Mouse (Mus musculus) monocyte, adult 5-6 weeks (primary cell): ENCODE data around the gene Gm11397. TPM values are rescaled to one million over a fixed set of nuclear protein-coding genes. Genes with fewer than 3 reads are reported as not detected.
"Not testable (repeated sequence)": the region's sequence is repeated elsewhere in the genome, so short reads cannot be mapped to it uniquely, and the experiment has no call there.

Experiments used
- ATAC-seq: fragments of 153-309, 156-312 bp; replicated peaks from 2 replicates; pipeline ENCODE4 v1.8.0; 2017; ENCODE audit warnings: mild to moderate bottlenecking; ENCODE audit not compliant: low TSS enrichment, insufficient number of reproducible peaks, severe bottlenecking, poor library complexity, low FRiP score
- total RNA-seq: library from RNA; stranded (forward); fragments of 200-1000, 200-491, 200-594 nt; gene quantifications from 3 replicates; pipeline ENCODE4 v1.2.3, GENCODE M21; 2017

Gene Gm11397
- total RNA-seq: not detected in 3 replicates

GRCm38 (mm10) chr13:33395461-33395860 is at the start of gene Gm11397:
Gene Gm11397, plus strand, starts transcription at chr13:33395761.
- not testable (repeated sequence) for ATAC-seq

DNA sequence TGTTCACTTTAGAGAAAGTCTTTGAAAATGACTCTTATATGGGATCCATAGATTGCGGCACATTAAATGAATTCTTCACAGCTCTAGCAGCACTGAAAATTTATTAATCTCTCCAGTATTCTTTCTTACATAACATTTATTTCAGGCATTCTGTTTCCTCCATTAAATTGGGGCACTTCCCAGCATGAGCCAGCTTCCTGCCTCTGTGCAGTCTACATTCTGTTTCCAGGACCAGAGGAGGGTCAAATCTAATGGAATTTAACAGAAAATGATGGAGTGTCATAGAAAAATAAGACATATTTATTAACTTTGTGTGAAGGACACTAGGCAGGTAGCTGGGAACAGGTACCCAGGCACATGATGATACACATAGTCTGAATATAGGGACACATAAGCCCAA is 38.9 kb upstream of the Gm11397 start:
- not testable (repeated sequence) for ATAC-seq

- not testable (repeated sequence) for ATAC-seq
Measured at GRCm38 (mm10) chr13:33432714-33433113, 37.2 kb downstream of the Gm11397 start.

Other genes with a start within 250 kb of the Gm11397 start
- not detected in 3 replicates for gene Serpinb9c, start 236.0 kb upstream of the Gm11397 start, total RNA-seq
- gene Serpinb9d, start 202.8 kb upstream of the Gm11397 start, total RNA-seq: not detected in 3 replicates
- gene Serpinb9e, start 146.1 kb upstream of the Gm11397 start, total RNA-seq: not detected in 3 replicates
- gene Serpinb9f, start 71.7 kb upstream of the Gm11397 start, total RNA-seq: not detected in 3 replicates
- not detected in 3 replicates for gene Serpinb9g, start 89.0 kb downstream of the Gm11397 start, total RNA-seq